Mouse (Mus musculus) heart, embryonic 14.5 days (tissue): ENCODE measurements around the gene Gm30083. TPM values are rescaled to one million over a fixed set of nuclear protein-coding genes. Genes with fewer than 3 reads are reported as not detected.

Experiments used
- ATAC-seq: fragments of 200-750 bp; cut with Nextera tagmentation; 2 replicates; pipeline ENCODE4 v1.8.0; 2017; ENCODE audit warnings: low read depth, moderate TSS enrichment; ENCODE audit not compliant: insufficient number of reproducible peaks, insufficient read depth, low FRiP score
- H3K27ac ChIP-seq, 2 experiments: fragments of 200-500 bp in 1 of 2; fragments of 300-500 bp in 1 of 2; sonication (generic) in 1 of 2; replicated peaks in 1 of 2; 2 replicates each; pipeline ENCODE4 v1.5.1; 2012 to 2014; ENCODE audit warnings: low read depth in 2 of 2, low read length in 2 of 2, control low read depth in 1 of 2, mild to moderate bottlenecking in 1 of 2, mixed read lengths in 1 of 2; ENCODE audit not compliant: control insufficient read depth in 1 of 2, insufficient read depth in 1 of 2
- H3K27me3 ChIP-seq: fragments of 300-500 bp; sonication (generic); 2 replicates; pipeline ENCODE4 v1.6.1; 2014; ENCODE audit warnings: mild to moderate bottlenecking, low read length, control low read depth; ENCODE audit not compliant: control insufficient read depth, insufficient read depth
- H3K36me3 ChIP-seq: fragments of 300-500 bp; sonication (generic); 2 replicates; pipeline ENCODE4 v1.6.1; 2014; ENCODE audit warnings: mild to moderate bottlenecking, control low read depth, low read length, mixed read lengths; ENCODE audit not compliant: control insufficient read depth, insufficient read depth
- H3K4me1 ChIP-seq, 2 experiments: fragments of 200-500 bp in 1 of 2; fragments of 300-500 bp in 1 of 2; sonication (generic) in 1 of 2; 2 replicates each; pipeline ENCODE4 v1.6.1; 2012 to 2014; ENCODE audit warnings: low read length in 2 of 2, control low read depth in 1 of 2, mixed read lengths in 1 of 2; ENCODE audit not compliant: control insufficient read depth in 2 of 2, insufficient read depth in 2 of 2
- H3K4me2 ChIP-seq: fragments of 300-500 bp; sonication (generic); 2 replicates; pipeline ENCODE4 v1.6.1; 2014; ENCODE audit warnings: mild to moderate bottlenecking, low read length
- H3K4me3 ChIP-seq, 2 experiments: fragments of 200-500 bp in 1 of 2; fragments of 300-500 bp in 1 of 2; sonication (generic) in 1 of 2; 2 replicates each; pipeline ENCODE4 v1.5.1; 2012 to 2014; ENCODE audit warnings: low read length in 2 of 2, mild to moderate bottlenecking in 2 of 2, control low read depth in 1 of 2, low read depth in 1 of 2, moderate library complexity in 1 of 2; ENCODE audit not compliant: control insufficient read depth in 1 of 2, insufficient read depth in 1 of 2
- H3K9ac ChIP-seq: fragments of 300-500 bp; sonication (generic); 2 replicates; pipeline ENCODE4 v1.6.1; 2014; ENCODE audit warnings: mild to moderate bottlenecking, low read length
- H3K9me3 ChIP-seq: fragments of 300-500 bp; sonication (generic); 2 replicates; pipeline ENCODE4 v1.6.1; 2016; ENCODE audit warnings: low read length, control low read depth; ENCODE audit not compliant: control insufficient read depth
- WGBS: fragments of 180-500 bp; shearing (Covaris S2); extraction: QIAGEN DNeasy Blood & Tissue Kit; methylation state at CpG from one replicate; pipeline ENCODE4 v1.1.7; 2014; 5-methylcytosine and 5-hydroxymethylcytosine counted together
- polyA plus RNA-seq: library from polyadenylated mRNA; unstranded; fragments of >200 nt; fragmentation: Nextera tagmentation; extraction: Ambion mirVana; gene quantifications from 2 replicates; pipeline ENCODE4 v1.2.1, GENCODE M21; 2014

The Gm30083 gene
- polyA plus RNA-seq, 1 experiment from 2014 or later, result not detected

GRCm38 (mm10) chr14:34016938-34017337 lies 2.0 kb upstream of the Gm30083 start:
- 84% methylated on average over 2 of the region's 2 CpGs for WGBS

GRCm38 (mm10) chr14:34016381-34016780 lies 1.4 kb upstream of the Gm30083 start, which contains the start of gene Gm5460:
Gene Gm5460 (plus strand): TSS chr14:34016758.
- H3K9ac ChIP-seq, result no peak within 1 kb of the TSS
- no peaks in the 10 kb centered on the region for H3K9me3 ChIP-seq
- no peaks in the 10 kb centered on the region for H3K36me3 ChIP-seq
- WGBS, result 85% methylated on average over 4 of the region's 4 CpGs
- H3K27ac ChIP-seq, result no peak within 1 kb of the TSS
- H3K27me3 ChIP-seq, result no peaks in the 10 kb centered on the region
- no peak within 1 kb of the TSS for H3K4me2 ChIP-seq
- no peak within 1 kb of the TSS for H3K4me3 ChIP-seq
- ATAC-seq, result no peak
- H3K4me1 ChIP-seq, result no peaks in the 10 kb centered on the region

More at GRCm38 (mm10) chr14:34016938-34017337, 2.0 kb upstream of the Gm30083 start:
- Histone ChIP-seq H3K4me1 (no peaks in the 10 kb centered on the region), H3K36me3 (no peaks in the 10 kb centered on the region), H3K27me3 (no peaks in the 10 kb centered on the region), H3K4me3 (no peak overlapping the region), H3K27ac (no peak overlapping the region), H3K9ac (no peak overlapping the region), H3K9me3 (no peaks in the 10 kb centered on the region), H3K4me2 (no peak overlapping the region)
- ATAC-seq, result no peak

- H3K36me3 ChIP-seq, result no peaks in the 10 kb centered on the region
- no peak for ATAC-seq
- H3K27ac ChIP-seq, result no peak overlapping the region
- H3K4me1 ChIP-seq, result peaks cover 1 to 3% of the 10 kb centered on the region in 2 experiments; a peak in 2 of 4 replicates
- H3K9ac ChIP-seq, result no peak overlapping the region
- WGBS, result 77% methylated on average over 5 of the region's 5 CpGs
- no peaks in the 10 kb centered on the region for H3K9me3 ChIP-seq
- no peaks in the 10 kb centered on the region for H3K27me3 ChIP-seq
- no peak overlapping the region for H3K4me2 ChIP-seq
- no peak overlapping the region for H3K4me3 ChIP-seq
These were observed 12.6 kb downstream of the Gm30083 start for GRCm38 (mm10) chr14:34002358-34002757.

GRCm38 (mm10) chr14:34001445-34001844 lies 13.5 kb downstream of the Gm30083 start:
- H3K36me3 ChIP-seq, result no peaks in the 10 kb centered on the region
- no peak overlapping the region for H3K4me2 ChIP-seq
- H3K4me1 ChIP-seq, result peaks cover 3 to 4% of the 10 kb centered on the region in 2 experiments; a peak in 2 of 4 replicates
- H3K27me3 ChIP-seq, result no peaks in the 10 kb centered on the region
- no peak overlapping the region for H3K9ac ChIP-seq
- no peak overlapping the region for H3K4me3 ChIP-seq
- H3K27ac ChIP-seq, result no peak overlapping the region
- H3K9me3 ChIP-seq, result no peaks in the 10 kb centered on the region
- ATAC-seq, result no peak

- Histone ChIP-seq H3K4me1 (peaks cover 3 to 4% of the 10 kb centered on the region in 2 experiments; a peak in 2 of 4 replicates), H3K4me3 (no peak overlapping the region), H3K36me3 (no peaks in the 10 kb centered on the region), H3K27me3 (no peaks in the 10 kb centered on the region), H3K9ac (no peak overlapping the region), H3K4me2 (no peak overlapping the region), H3K27ac (no peak overlapping the region), H3K9me3 (no peaks in the 10 kb centered on the region)
- no peak for ATAC-seq
These were observed 14.9 kb downstream of the Gm30083 start for GRCm38 (mm10) chr14:34000076-34000475.

GRCm38 (mm10) chr14:33997427-33997826 lies 17.6 kb downstream of the Gm30083 start:
- H3K4me3 ChIP-seq, result no peak overlapping the region
- no peak for ATAC-seq
- no peak overlapping the region for H3K27ac ChIP-seq
- no peaks in the 10 kb centered on the region for H3K9me3 ChIP-seq
- H3K36me3 ChIP-seq, result no peaks in the 10 kb centered on the region
- peaks cover 13 to 14% of the 10 kb centered on the region in 2 experiments for H3K4me1 ChIP-seq
- 40% methylated on average over 6 of the region's 6 CpGs for WGBS
- 0 out of 2 replicates have a peak, but pooled peaks cover 1% of the 10 kb centered on the region for H3K27me3 ChIP-seq
- no peak overlapping the region for H3K9ac ChIP-seq
- H3K4me2 ChIP-seq, result no peak overlapping the region

- WGBS, result 84% methylated on average over 6 of the region's 6 CpGs
- Histone ChIP-seq H3K4me2 (no peak overlapping the region), H3K4me3 (no peak overlapping the region), H3K27ac (no peak overlapping the region), H3K9ac (no peak overlapping the region), H3K36me3 (no peaks in the 10 kb centered on the region), H3K9me3 (no peaks in the 10 kb centered on the region), H3K4me1 (peaks cover 13 to 14% of the 10 kb centered on the region in 2 experiments), H3K27me3 (0 out of 2 replicates have a peak, but pooled peaks cover 4% of the 10 kb centered on the region)
- ATAC-seq, result no peak
These were observed 21.3 kb downstream of the Gm30083 start for GRCm38 (mm10) chr14:33993521-33994289.
